Mouse (Mus musculus) urinary bladder, postnatal 4 days (tissue): ENCODE data around the gene Prdm1.

Experiments used
- DNase-seq, 2 experiments: peaks; one replicate each; pipeline ENCODE4 v3.0.0; 2021 to 2022; ENCODE audit warnings: low spot score in 2 of 2

Gene Prdm1

GRCm38 (mm10) chr10:44456757-44457595 lies 71.3 kb downstream of the Prdm1 start:
- DNase-seq, result no peak

GRCm38 (mm10) chr10:44454753-44455152 lies 73.5 kb downstream of the Prdm1 start:
- no peak for DNase-seq

- no peak for DNase-seq
Measured at GRCm38 (mm10) chr10:44454111-44454510, 74.2 kb downstream of the Prdm1 start.

DNA sequence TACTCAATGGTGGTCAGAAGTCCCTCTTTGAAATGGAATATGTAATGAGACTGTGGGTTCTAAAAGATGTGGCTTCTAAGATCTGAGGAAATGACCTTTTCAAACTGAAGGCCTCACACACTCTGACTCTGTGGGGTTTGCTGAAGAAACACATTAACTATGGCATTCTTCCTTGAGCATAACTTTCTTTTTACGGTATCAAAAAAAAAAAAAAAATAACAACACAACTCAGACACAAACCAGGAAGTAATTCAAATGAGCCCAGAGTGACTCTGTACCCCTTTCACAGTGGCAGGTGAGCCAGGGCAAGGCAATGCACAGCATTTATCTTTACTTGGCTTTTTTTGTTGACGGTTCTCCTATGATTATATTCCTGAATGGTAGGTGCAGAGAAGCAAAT lies 77.5 kb downstream of the Prdm1 start:
- DNase-seq, result no peak

GRCm38 (mm10) chr10:44450108-44450507 lies 78.2 kb downstream of the Prdm1 start:
- DNase-seq, result no peak

- no peak for DNase-seq
Measured at GRCm38 (mm10) chr10:44449666-44450065, 78.6 kb downstream of the Prdm1 start.

- DNase-seq, result no peak
Measured at GRCm38 (mm10) chr10:44448165-44448564, 80.1 kb downstream of the Prdm1 start.

DNA sequence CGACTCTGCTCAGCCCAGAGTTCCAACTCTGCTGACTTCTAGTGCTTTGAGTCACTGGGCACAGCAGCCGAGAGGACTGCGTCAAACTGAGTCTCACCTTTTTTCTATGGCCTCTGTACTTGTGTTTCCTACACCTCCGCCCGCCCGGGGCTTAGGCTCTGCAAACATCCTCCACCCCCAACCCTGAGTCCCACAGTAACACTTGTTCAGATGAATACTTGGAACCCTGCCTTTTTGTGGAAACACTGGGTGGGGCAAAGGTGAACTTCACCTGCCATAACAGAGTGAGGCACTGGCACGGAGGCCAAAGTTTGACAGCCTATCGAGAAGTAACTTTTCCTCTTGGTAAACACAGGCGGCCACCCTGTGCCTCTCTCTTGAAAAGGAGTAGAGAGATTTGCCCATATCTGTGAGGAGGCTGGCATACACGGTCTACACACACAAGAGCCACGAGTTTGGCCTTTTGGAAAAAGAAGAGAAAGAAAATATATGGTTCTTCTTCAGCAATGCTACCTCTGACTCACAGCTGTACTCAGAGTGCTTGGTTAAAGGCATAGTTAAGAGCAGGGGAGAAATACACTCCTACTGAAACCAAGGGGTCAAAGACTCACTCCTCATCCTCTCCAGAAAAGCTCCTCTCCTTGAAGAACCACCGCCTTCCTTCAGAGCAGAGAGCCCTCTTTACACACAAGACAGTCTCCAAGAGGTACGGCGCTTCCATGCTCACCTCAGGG lies 80.7 kb downstream of the Prdm1 start:
- no peak for DNase-seq

DNA sequence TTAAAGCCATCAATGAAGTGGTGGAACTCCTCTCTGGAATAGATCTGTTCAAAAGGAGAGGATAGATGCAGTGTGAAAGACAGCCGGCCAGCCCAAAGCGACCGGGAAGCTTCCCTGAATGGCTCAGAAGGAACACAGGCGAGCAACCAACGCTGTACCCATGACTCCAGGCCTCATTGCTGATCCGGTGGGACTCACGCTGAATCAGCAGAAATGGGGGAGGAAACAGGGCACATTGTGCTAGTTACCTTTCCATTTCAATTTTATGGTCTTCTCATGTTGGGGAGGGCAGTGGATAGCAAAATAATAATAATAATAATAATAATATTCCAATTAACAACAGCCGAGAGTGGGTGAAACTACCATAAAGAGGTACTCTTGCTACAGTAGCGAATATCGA lies 81.3 kb downstream of the Prdm1 start:
- no peak for DNase-seq

DNA sequence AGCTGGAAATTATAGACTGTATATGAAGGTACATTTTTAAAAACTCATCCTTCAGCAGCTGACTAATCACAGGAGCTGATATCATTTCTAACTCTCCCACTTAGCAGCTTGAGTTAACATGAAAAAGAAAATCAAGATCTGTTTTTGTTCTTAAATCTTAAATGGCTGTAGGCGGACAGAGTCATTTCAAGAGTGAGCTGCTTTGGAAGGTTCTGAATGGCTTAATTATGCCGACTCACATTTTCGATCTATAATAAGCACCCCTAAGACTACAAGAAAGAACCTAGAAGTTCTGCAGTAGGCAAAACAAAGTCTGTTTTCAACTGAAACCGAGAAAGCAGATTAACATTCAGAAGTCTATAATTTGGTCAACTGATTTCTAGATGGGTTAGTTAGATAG lies 83.9 kb downstream of the Prdm1 start:
- no peak for DNase-seq

DNA sequence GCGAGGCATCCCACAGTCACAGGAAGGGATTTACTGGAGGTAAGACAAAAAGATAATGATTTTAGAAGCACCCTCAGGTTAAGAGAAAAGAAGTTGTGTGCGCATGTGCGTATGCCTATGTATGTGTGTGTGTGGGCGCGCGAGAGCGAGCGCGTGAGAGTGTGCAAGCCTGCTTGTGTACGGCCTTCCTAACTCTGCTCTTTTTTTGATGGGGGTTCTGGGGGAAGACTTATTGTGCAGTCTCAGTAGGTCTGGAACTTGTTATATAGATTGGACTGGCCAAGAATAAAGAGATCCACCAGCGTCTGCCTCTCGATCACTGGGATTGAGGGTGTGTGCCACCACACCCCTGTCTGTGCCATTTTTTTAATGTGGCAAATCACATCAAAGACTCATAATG lies 84.6 kb downstream of the Prdm1 start:
- no peak for DNase-seq

- DNase-seq, result no peak
Measured at GRCm38 (mm10) chr10:44439732-44440131, 88.6 kb downstream of the Prdm1 start.

DNA sequence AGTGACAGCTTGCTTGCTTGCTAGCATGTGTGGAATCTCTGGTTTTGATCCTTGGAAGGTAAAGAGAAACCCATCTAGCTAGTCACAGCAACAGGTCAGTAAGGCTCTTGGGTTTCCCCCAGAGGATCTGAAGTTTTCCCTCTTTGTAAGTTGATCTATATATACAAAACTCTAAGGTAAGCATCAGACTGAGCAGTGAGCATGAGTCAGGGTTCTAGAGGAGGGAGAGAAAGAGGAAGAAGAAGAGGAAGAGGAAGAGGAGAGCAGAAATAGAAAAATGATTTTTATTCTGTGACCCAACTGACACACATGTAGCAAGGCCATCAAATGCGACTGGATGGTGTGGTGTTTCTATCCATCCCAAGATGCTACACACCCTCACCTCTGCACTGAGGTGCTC lies 90.7 kb downstream of the Prdm1 start:
- DNase-seq, result no peak

DNA sequence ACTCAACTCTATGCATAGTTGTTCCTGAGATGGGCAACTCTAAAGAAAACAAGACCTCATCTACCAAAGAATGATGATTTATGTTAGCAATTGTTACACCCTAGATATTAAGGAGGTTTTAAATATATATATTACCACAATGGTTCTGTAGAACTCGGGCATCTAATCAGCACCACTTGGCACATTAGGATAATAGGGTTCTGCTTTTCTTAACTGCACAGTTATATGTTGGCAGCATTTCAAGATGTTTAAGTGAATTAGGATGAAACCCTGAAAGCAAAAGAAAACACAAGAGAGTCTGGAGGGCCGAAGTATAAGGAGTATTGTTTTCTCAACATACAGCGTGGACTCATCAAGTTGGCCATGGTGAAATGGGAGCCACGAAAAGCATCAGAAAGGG lies 92.3 kb downstream of the Prdm1 start:
- DNase-seq, result no peak

GRCm38 (mm10) chr10:44434702-44435181 lies 93.6 kb downstream of the Prdm1 start:
- no peak for DNase-seq

- no peak for DNase-seq
Measured at GRCm38 (mm10) chr10:44432235-44432634, 96.1 kb downstream of the Prdm1 start.

GRCm38 (mm10) chr10:44431689-44432088 lies 96.6 kb downstream of the Prdm1 start:
- DNase-seq, result no peak

DNA sequence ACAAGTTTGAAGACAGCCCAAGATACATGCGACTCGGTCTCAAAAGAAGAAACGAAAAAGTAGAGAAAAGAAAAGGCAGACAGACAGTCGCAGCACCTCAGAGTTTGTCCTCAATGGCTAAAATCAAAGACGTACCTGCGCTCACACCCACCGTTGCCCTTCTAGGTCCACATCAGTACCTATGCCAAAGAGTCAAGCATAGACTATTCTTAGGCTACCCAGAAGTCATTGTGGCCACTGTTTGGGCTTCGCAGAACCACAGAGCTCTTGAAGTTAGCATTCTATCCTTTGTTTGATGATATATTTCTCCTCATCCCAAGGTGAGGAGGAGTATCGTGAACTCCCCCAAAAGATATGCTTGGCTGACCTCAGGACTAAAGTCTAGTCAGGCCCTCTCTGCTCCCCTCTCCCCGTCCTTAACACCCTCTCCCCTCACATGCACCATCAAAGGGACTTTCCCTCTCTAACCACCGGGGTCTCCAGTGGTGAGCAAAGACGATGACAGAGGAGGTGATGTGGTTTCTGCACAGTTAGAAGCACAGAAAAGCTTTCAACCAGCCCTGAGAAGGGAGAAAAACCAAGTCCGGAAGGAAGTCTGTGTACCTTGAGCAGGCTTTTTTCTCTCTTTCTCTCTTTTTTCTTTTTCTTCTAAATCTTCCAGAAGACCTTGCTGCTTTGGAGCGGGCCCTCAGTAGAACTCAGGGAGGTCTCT lies 99.0 kb downstream of the Prdm1 start:
- DNase-seq, result no peak

GRCm38 (mm10) chr10:44427891-44428361 lies 100.4 kb downstream of the Prdm1 start:
- DNase-seq, result peak in 1 of 2 experiments; percentile 42

GRCm38 (mm10) chr10:44427426-44427825 lies 100.9 kb downstream of the Prdm1 start:
- no peak for DNase-seq

DNA sequence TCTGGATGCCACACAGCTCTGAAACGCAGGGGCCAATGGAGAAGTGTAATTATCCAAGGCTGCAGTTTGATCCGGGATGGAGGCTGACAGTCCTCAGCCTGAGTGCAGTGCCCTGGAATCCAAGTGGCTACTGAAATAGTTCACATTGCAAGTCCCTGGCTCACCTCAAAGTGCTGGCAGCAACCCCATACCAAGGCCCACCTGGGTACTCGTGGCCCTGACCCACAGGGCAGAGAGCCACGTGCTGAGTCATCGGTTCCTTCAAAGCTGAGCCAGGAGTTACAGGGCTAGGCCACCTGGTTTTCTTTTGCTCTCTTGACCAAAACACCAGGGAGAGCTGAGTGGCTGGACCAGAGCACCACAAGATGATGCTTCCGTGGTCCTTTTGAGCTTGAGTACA lies 103.3 kb downstream of the Prdm1 start:
- DNase-seq, result no peak

DNA sequence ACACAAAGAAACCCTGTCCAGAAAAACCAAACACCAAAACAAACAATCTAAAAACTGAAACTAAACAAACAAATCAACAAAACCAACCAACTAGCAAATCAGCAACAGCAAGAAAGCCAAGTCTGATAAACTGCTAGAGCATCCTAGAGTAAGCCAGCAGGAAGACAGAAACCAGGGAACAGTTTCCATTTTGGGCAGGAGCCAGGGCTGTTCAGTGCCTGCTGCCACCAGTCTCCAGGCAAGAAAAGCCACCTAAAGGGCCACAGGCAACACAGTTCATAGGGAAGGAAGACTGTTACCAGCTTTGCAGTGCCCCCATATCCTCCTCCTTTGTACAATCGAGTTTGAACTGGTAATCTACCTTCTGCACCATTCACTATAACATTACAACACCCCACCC lies 106.4 kb downstream of the Prdm1 start:
- no peak for DNase-seq
